Mouse (Mus musculus) heart, embryonic 13.5 days (tissue): ENCODE results near the gene Hdac7. TPM values are rescaled to one million over a fixed set of nuclear protein-coding genes. Genes with fewer than 3 reads are reported as not detected.
A peak's percentile ranks its signal among the peaks of the same experiment; 100 is the strongest.

ENCODE experiments used
- ATAC-seq: fragments of 200-750 bp; cut with Nextera tagmentation; 2 replicates; pipeline ENCODE4 v1.8.0; 2017; ENCODE audit warnings: moderate TSS enrichment; ENCODE audit not compliant: insufficient number of reproducible peaks, low FRiP score, low TSS enrichment; ENCODE audit errors: extremely low read depth
- H3K27ac ChIP-seq: fragments of 300-500 bp; sonication (generic); replicated peaks from 2 replicates; pipeline ENCODE4 v1.5.1; 2015; ENCODE audit warnings: moderate library complexity, mild to moderate bottlenecking, inconsistent platforms
- H3K27me3 ChIP-seq: fragments of 300-500 bp; sonication (generic); replicated peaks from 2 replicates; pipeline ENCODE4 v1.6.1; 2015; ENCODE audit warnings: mild to moderate bottlenecking, inconsistent platforms
- H3K36me3 ChIP-seq: fragments of 300-500 bp; sonication (generic); 2 replicates; pipeline ENCODE4 v1.6.1; 2015; ENCODE audit warnings: mild to moderate bottlenecking, inconsistent platforms
- H3K4me1 ChIP-seq: fragments of 300-500 bp; sonication (generic); 2 replicates; pipeline ENCODE4 v1.6.1; 2015; ENCODE audit warnings: inconsistent platforms
- H3K4me2 ChIP-seq: fragments of 300-500 bp; sonication (generic); 2 replicates; pipeline ENCODE4 v1.6.1; 2015; ENCODE audit warnings: inconsistent platforms, mild to moderate bottlenecking, moderate library complexity
- H3K4me3 ChIP-seq: fragments of 300-500 bp; sonication (generic); 2 replicates; pipeline ENCODE4 v1.5.1; 2015; ENCODE audit warnings: moderate library complexity, mild to moderate bottlenecking, inconsistent platforms
- H3K9ac ChIP-seq: fragments of 300-500 bp; sonication (generic); 2 replicates; pipeline ENCODE4 v1.6.1; 2015; ENCODE audit warnings: inconsistent platforms, mild to moderate bottlenecking, moderate library complexity
- H3K9me3 ChIP-seq: fragments of 300-500 bp; sonication (generic); 2 replicates; pipeline ENCODE4 v1.6.1; 2016; ENCODE audit warnings: inconsistent platforms
- WGBS: fragments of 180-500 bp; shearing (Covaris S2); methylation state at CpG from one replicate; pipeline ENCODE4 v1.1.7; 2015; ENCODE audit warnings: mixed read lengths; 5-methylcytosine and 5-hydroxymethylcytosine counted together
- polyA plus RNA-seq: library from polyadenylated mRNA; unstranded; fragments of >200 nt; fragmentation: Nextera tagmentation; extraction: Ambion mirVana; gene quantifications from 2 replicates; pipeline ENCODE4 v1.2.1, GENCODE M21; 2015

Gene Hdac7
- polyA plus RNA-seq, 1 experiment from 2014 or later, result 23.4 TPM

- Histone ChIP-seq H3K27ac (no peak overlapping the region), H3K4me2 (no peak overlapping the region), H3K27me3 (no peaks in the 10 kb centered on the region), H3K4me3 (no peak overlapping the region), H3K9me3 (no peaks in the 10 kb centered on the region), H3K9ac (no peak overlapping the region), H3K36me3 (no peaks in the 10 kb centered on the region), H3K4me1 (peaks cover 67% of the 10 kb centered on the region)
- no peak for ATAC-seq
- 82% methylated on average over 6 of the region's 6 CpGs for WGBS
These were observed 67.4 kb downstream of the Hdac7 start for GRCm38 (mm10) chr15:97776919-97777318.

- no peaks in the 10 kb centered on the region for H3K36me3 ChIP-seq
- no peak overlapping the region for H3K4me3 ChIP-seq
- no peak overlapping the region for H3K27ac ChIP-seq
- H3K4me1 ChIP-seq, result peaks cover 64% of the 10 kb centered on the region
- no peaks in the 10 kb centered on the region for H3K27me3 ChIP-seq
- 10% methylated on average over 8 of the region's 8 CpGs for WGBS
- ATAC-seq, result no peak
- no peak overlapping the region for H3K4me2 ChIP-seq
- H3K9me3 ChIP-seq, result no peaks in the 10 kb centered on the region
- no peak overlapping the region for H3K9ac ChIP-seq
These were observed 67.8 kb downstream of the Hdac7 start for GRCm38 (mm10) chr15:97776514-97776913.

GRCm38 (mm10) chr15:97773961-97774370 lies 70.3 kb downstream of the Hdac7 start:
- H3K9ac ChIP-seq, result peak overlapping the region; percentile 63
- no peaks in the 10 kb centered on the region for H3K9me3 ChIP-seq
- ATAC-seq, result 0 out of 2 replicates have a peak, but pooled peaks have one; percentile 4
- H3K27ac ChIP-seq, result peak overlapping the region; percentile 97
- H3K27me3 ChIP-seq, result peaks cover 10% of the 10 kb centered on the region; the same call in 1 of the 2 replicates
- H3K4me1 ChIP-seq, result peaks cover 52% of the 10 kb centered on the region
- 45% methylated on average over 5 of the region's 5 CpGs for WGBS
- no peak overlapping the region for H3K4me3 ChIP-seq
- H3K36me3 ChIP-seq, result no peaks in the 10 kb centered on the region
- peak overlapping the region; percentile 56 for H3K4me2 ChIP-seq

- H3K4me2 ChIP-seq, result peak overlapping the region; percentile 56
- H3K9me3 ChIP-seq, result no peaks in the 10 kb centered on the region
- 12% methylated on average over 5 of the region's 5 CpGs for WGBS
- H3K27ac ChIP-seq, result peak overlapping the region; percentile 97
- ATAC-seq, result peak; percentile 68; the same call in 1 of the 2 replicates
- H3K4me1 ChIP-seq, result peaks cover 54% of the 10 kb centered on the region
- peaks cover 10% of the 10 kb centered on the region; the same call in 1 of the 2 replicates for H3K27me3 ChIP-seq
- H3K9ac ChIP-seq, result peak overlapping the region; percentile 63; the same call in 1 of the 2 replicates
- H3K4me3 ChIP-seq, result no peak overlapping the region
- H3K36me3 ChIP-seq, result no peaks in the 10 kb centered on the region
These were observed 71.2 kb downstream of the Hdac7 start for GRCm38 (mm10) chr15:97773108-97773507.

- no peak for ATAC-seq
- Histone ChIP-seq H3K9ac (no peak overlapping the region), H3K36me3 (no peaks in the 10 kb centered on the region), H3K27ac (no peak overlapping the region), H3K4me3 (no peak overlapping the region), H3K27me3 (peaks cover 22% of the 10 kb centered on the region), H3K9me3 (no peaks in the 10 kb centered on the region), H3K4me2 (no peak overlapping the region), H3K4me1 (peaks cover 68% of the 10 kb centered on the region)
- WGBS, result 80% methylated on average over 8 of the region's 8 CpGs
These were observed 74.0 kb downstream of the Hdac7 start for GRCm38 (mm10) chr15:97770280-97770679.

- Histone ChIP-seq H3K36me3 (0 out of 2 replicates have a peak, but pooled peaks cover 4% of the 10 kb centered on the region), H3K4me2 (peak overlapping the region; percentile 87), H3K9ac (peak overlapping the region; percentile 81), H3K4me3 (peak overlapping the region; percentile 58), H3K9me3 (no peaks in the 10 kb centered on the region), H3K27me3 (peaks cover 26% of the 10 kb centered on the region), H3K27ac (peak overlapping the region; percentile 82), H3K4me1 (peaks cover 63% of the 10 kb centered on the region)
- 2% methylated on average over 18 of the region's 18 CpGs for WGBS
- ATAC-seq, result no peak
These were observed 76.1 kb downstream of the Hdac7 start for GRCm38 (mm10) chr15:97768192-97768591.

- H3K9ac ChIP-seq, result peak within 1 kb of the TSS; percentile 81
- 0 out of 2 replicates have a peak, but pooled peaks cover 4% of the 10 kb centered on the region for H3K36me3 ChIP-seq
- H3K27me3 ChIP-seq, result peaks cover 26% of the 10 kb centered on the region
- under 1% methylated on average over 44 of the region's 44 CpGs for WGBS
- peak within 1 kb of the TSS; percentile 82 for H3K27ac ChIP-seq
- no peaks in the 10 kb centered on the region for H3K9me3 ChIP-seq
- H3K4me3 ChIP-seq, result peak within 1 kb of the TSS; percentile 58
- H3K4me2 ChIP-seq, result peak within 1 kb of the TSS; percentile 87
- H3K4me1 ChIP-seq, result peaks cover 61% of the 10 kb centered on the region
- ATAC-seq, result peak; percentile 43
These were observed 76.8 kb downstream of the Hdac7 start, which contains the start of gene Rapgef3 for GRCm38 (mm10) chr15:97767280-97768186. Gene Rapgef3 (minus strand): TSS chr15:97767972.

- H3K27ac ChIP-seq, result peak overlapping the region; percentile 82
- ATAC-seq, result no peak
- H3K36me3 ChIP-seq, result 0 out of 2 replicates have a peak, but pooled peaks cover 4% of the 10 kb centered on the region
- H3K9me3 ChIP-seq, result no peaks in the 10 kb centered on the region
- H3K9ac ChIP-seq, result peak overlapping the region; percentile 81
- peak overlapping the region; percentile 58 for H3K4me3 ChIP-seq
- H3K4me1 ChIP-seq, result peaks cover 58% of the 10 kb centered on the region
- WGBS, result 10% methylated on average over 23 of the region's 23 CpGs
- H3K4me2 ChIP-seq, result peak overlapping the region; percentile 87
- peaks cover 29% of the 10 kb centered on the region for H3K27me3 ChIP-seq
These were observed 77.6 kb downstream of the Hdac7 start for GRCm38 (mm10) chr15:97766594-97767279.

- H3K36me3 ChIP-seq, result 0 out of 2 replicates have a peak, but pooled peaks cover 4% of the 10 kb centered on the region
- peak overlapping the region; percentile 87 for H3K4me2 ChIP-seq
- peaks cover 54% of the 10 kb centered on the region for H3K4me1 ChIP-seq
- peaks cover 30% of the 10 kb centered on the region for H3K27me3 ChIP-seq
- WGBS, result 26% methylated on average over 8 of the region's 8 CpGs
- H3K27ac ChIP-seq, result peak overlapping the region; percentile 82
- peak overlapping the region; percentile 81 for H3K9ac ChIP-seq
- no peak for ATAC-seq
- peak overlapping the region; percentile 58 for H3K4me3 ChIP-seq
- no peaks in the 10 kb centered on the region for H3K9me3 ChIP-seq
These were observed 78.1 kb downstream of the Hdac7 start for GRCm38 (mm10) chr15:97766194-97766593.

GRCm38 (mm10) chr15:97765090-97765794 lies 79.1 kb downstream of the Hdac7 start:
- Histone ChIP-seq H3K4me2 (peak overlapping the region; percentile 87), H3K36me3 (peaks cover 12% of the 10 kb centered on the region), H3K27ac (no peak overlapping the region; the same call in 1 of the 2 replicates), H3K9me3 (no peaks in the 10 kb centered on the region), H3K9ac (peak overlapping the region; percentile 81), H3K4me3 (peak overlapping the region; percentile 58), H3K4me1 (peaks cover 54% of the 10 kb centered on the region), H3K27me3 (peaks cover 30% of the 10 kb centered on the region)
- WGBS, result 36% methylated on average over 13 of the region's 13 CpGs
- no peak for ATAC-seq
